ENCODE assay signal across 9 mouse cellular contexts in genomic region chr16:4642937-4643336, GRCm38 (mm10). TPM values are rescaled to one million over a fixed set of nuclear protein-coding genes. Genes with fewer than 3 reads are reported as not detected.
DNase-seq lines count a peak whose midpoint lies in the region; ATAC-seq lines count a peak whose summit lies in the region.
"Had no signal": no experiment of that assay in that cellular context is flagged by ENCODE, and none has a peak within 500 bp of the region (broad histone marks: within the 10 kb centered on the region; RNA-seq: fewer than 3 reads in every experiment).

No protein-coding gene starts in this region.

- H3K4me3 ChIP-seq in heart, embryonic 15.5 days = peak overlapping the region; percentile 65
- peak overlapping the region; percentile 85 for H3K4me3 ChIP-seq in embryonic facial prominence, embryonic 10.5 days
- H3K4me3 ChIP-seq in hindbrain, embryonic 14.5 days (replicated peaks; ENCODE audit: low read length) = no peak overlapping the region

- peak overlapping the region; percentile 85 for H3K27ac ChIP-seq in heart, embryonic 15.5 days
- peak overlapping the region; percentile 91 for H3K27ac ChIP-seq in embryonic facial prominence, embryonic 10.5 days (replicated peaks)
- H3K27ac ChIP-seq in hindbrain, embryonic 14.5 days = peak overlapping the region; percentile 16; the same call in 1 of the 2 replicates

- DNase-seq in heart, adult 18-20 months = no peak
- DNase-seq in embryonic facial prominence, embryonic 10.5 days (ENCODE audit: low spot score) = no peak
- no peak for DNase-seq in hindbrain, embryonic 14.5 days (ENCODE audit: low spot score)
- DNase-seq in lung, postnatal 25 days (ENCODE audit: low spot score) = peak; percentile 37
- no peak for DNase-seq in cerebellum, adult 8-10 months
- DNase-seq in retina, postnatal 1 day = no peak
- no peak for DNase-seq in left cerebral cortex, adult 8-10 months (ENCODE audit: low spot score in 2 of 2)

- peaks cover 82% of the 10 kb centered on the region for H3K4me1 ChIP-seq in heart, embryonic 15.5 days (replicated peaks)
- peaks cover 89% of the 10 kb centered on the region for H3K4me1 ChIP-seq in embryonic facial prominence, embryonic 10.5 days
- peaks cover 39% of the 10 kb centered on the region for H3K4me1 ChIP-seq in hindbrain, embryonic 14.5 days (replicated peaks; ENCODE audit: control insufficient read depth, insufficient read depth, low read length)

- H3K27me3 ChIP-seq in heart, embryonic 15.5 days = no peaks in the 10 kb centered on the region
- no peaks in the 10 kb centered on the region for H3K27me3 ChIP-seq in embryonic facial prominence, embryonic 10.5 days (replicated peaks; ENCODE audit: low read depth, poor library complexity, severe bottlenecking)
- H3K27me3 ChIP-seq in hindbrain, embryonic 14.5 days (ENCODE audit: control insufficient read depth, insufficient read depth, low read length) = no peaks in the 10 kb centered on the region

- H3K36me3 ChIP-seq in heart, embryonic 15.5 days = no peaks in the 10 kb centered on the region
- H3K36me3 ChIP-seq in embryonic facial prominence, embryonic 10.5 days (replicated peaks) = peaks cover 42% of the 10 kb centered on the region
- H3K36me3 ChIP-seq in hindbrain, embryonic 14.5 days (replicated peaks; ENCODE audit: control insufficient read depth, insufficient read depth) = no peaks in the 10 kb centered on the region

- peak overlapping the region; percentile 72 for H3K4me2 ChIP-seq in heart, embryonic 15.5 days
- H3K4me2 ChIP-seq in hindbrain, embryonic 14.5 days (replicated peaks) = peak overlapping the region; percentile 73

- peak overlapping the region; percentile 11; the same call in 1 of the 2 replicates for H3K9ac ChIP-seq in heart, embryonic 15.5 days
- no peak overlapping the region for H3K9ac ChIP-seq in hindbrain, embryonic 14.5 days

- no peak for ATAC-seq in heart, embryonic 15.5 days (replicated peaks; ENCODE audit: insufficient number of reproducible peaks, insufficient read depth, low FRiP score, low read depth)
- ATAC-seq in hindbrain, embryonic 14.5 days (ENCODE audit: low FRiP score) = no peak

- WGBS in heart, embryonic 15.5 days = 71% methylated on average over 6 of the region's 6 CpGs
- 79% methylated on average over 6 of the region's 6 CpGs for WGBS in embryonic facial prominence, embryonic 10.5 days
- WGBS in hindbrain, embryonic 14.5 days = 78% methylated on average over 6 of the region's 6 CpGs

- no peaks in the 10 kb centered on the region for H3K9me3 ChIP-seq in heart, embryonic 15.5 days (replicated peaks)
- H3K9me3 ChIP-seq in embryonic facial prominence, embryonic 10.5 days = no peaks in the 10 kb centered on the region
- no peaks in the 10 kb centered on the region for H3K9me3 ChIP-seq in hindbrain, embryonic 14.5 days (ENCODE audit: control insufficient read depth, low read length)
- H3K9me3 ChIP-seq: G1E had no signal

RNA-seq across cellular contexts. Expression of gene Dnaja3, which starts 3.1 kb away (rescaled TPM):
- polyA plus RNA-seq in heart, embryonic 15.5 days (2015; fragmentation: Nextera tagmentation; extraction: Ambion mirVana) = 78.3 and 79.6 TPM in 2 replicates
- 100 to 1,000 TPM; 152 to 155 TPM for total RNA-seq in heart, adult 18-20 months (2021)
- polyA plus RNA-seq in embryonic facial prominence, embryonic 10.5 days (2016; fragmentation: Nextera tagmentation; extraction: Ambion mirVana) = 66.6 and 66.7 TPM in 2 replicates
- 54.6 and 64.8 TPM in 2 replicates for polyA plus RNA-seq in hindbrain, embryonic 14.5 days (2014; fragmentation: Nextera tagmentation; extraction: Ambion mirVana)
- 10 to 100 TPM; 63.0 to 66.1 (median 65.1) TPM for total RNA-seq in left cerebral cortex, adult 8-10 months (2022)

RNA-seq across cellular contexts. Expression of gene Vasn, which starts 3.2 kb away (rescaled TPM):
- polyA plus RNA-seq in heart, embryonic 15.5 days (2015; fragmentation: Nextera tagmentation; extraction: Ambion mirVana) = 14.7 and 20.7 TPM in 2 replicates
- 1 to 10 TPM; 7.7 to 9.7 TPM for total RNA-seq in heart, adult 18-20 months (2021)
- 14.4 and 16.2 TPM in 2 replicates for polyA plus RNA-seq in embryonic facial prominence, embryonic 10.5 days (2016; fragmentation: Nextera tagmentation; extraction: Ambion mirVana)
- 6.4 and 6.6 TPM in 2 replicates for polyA plus RNA-seq in hindbrain, embryonic 14.5 days (2014; fragmentation: Nextera tagmentation; extraction: Ambion mirVana)
- total RNA-seq in left cerebral cortex, adult 8-10 months (2022) = 10 to 100 TPM in 2 of 4 experiments, 1 to 10 TPM in 2; 8.5 to 10.4 (median 9.9) TPM

RNA-seq across cellular contexts. Expression of gene Pam16, which starts 18.1 kb away (rescaled TPM):
- polyA plus RNA-seq in heart, embryonic 15.5 days (2015; fragmentation: Nextera tagmentation; extraction: Ambion mirVana) = 118 and 125 TPM in 2 replicates
- 100 to 1,000 TPM; 154 TPM for total RNA-seq in heart, adult 18-20 months (2021)
- 92.6 and 97.5 TPM in 2 replicates for polyA plus RNA-seq in embryonic facial prominence, embryonic 10.5 days (2016; fragmentation: Nextera tagmentation; extraction: Ambion mirVana)
- 174 and 193 TPM in 2 replicates for polyA plus RNA-seq in hindbrain, embryonic 14.5 days (2014; fragmentation: Nextera tagmentation; extraction: Ambion mirVana)
- total RNA-seq in left cerebral cortex, adult 8-10 months (2022) = 10 to 100 TPM; 79.9 to 99.6 (median 92.2) TPM

RNA-seq across cellular contexts. Expression of gene Coro7, which starts 36.6 kb away (rescaled TPM):
- 11.2 and 15.8 TPM in 2 replicates for polyA plus RNA-seq in heart, embryonic 15.5 days (2015; fragmentation: Nextera tagmentation; extraction: Ambion mirVana)
- total RNA-seq in heart, adult 18-20 months (2021) = 10 to 100 TPM; 12.7 to 14.2 TPM
- polyA plus RNA-seq in embryonic facial prominence, embryonic 10.5 days (2016; fragmentation: Nextera tagmentation; extraction: Ambion mirVana) = 23.3 and 23.9 TPM in 2 replicates
- 24.1 and 27.2 TPM in 2 replicates for polyA plus RNA-seq in hindbrain, embryonic 14.5 days (2014; fragmentation: Nextera tagmentation; extraction: Ambion mirVana)
- 10 to 100 TPM; 88.7 to 98.8 (median 95.6) TPM for total RNA-seq in left cerebral cortex, adult 8-10 months (2022)

RNA-seq across cellular contexts. Expression of gene Glis2, which starts 48.4 kb away (rescaled TPM):
- polyA plus RNA-seq in heart, embryonic 15.5 days (2015; fragmentation: Nextera tagmentation; extraction: Ambion mirVana) = 17.7 and 17.9 TPM in 2 replicates
- 1 to 10 TPM; 6.2 to 8.5 TPM for total RNA-seq in heart, adult 18-20 months (2021)
- 22.2 and 22.3 TPM in 2 replicates for polyA plus RNA-seq in embryonic facial prominence, embryonic 10.5 days (2016; fragmentation: Nextera tagmentation; extraction: Ambion mirVana)
- polyA plus RNA-seq in hindbrain, embryonic 14.5 days (2014; fragmentation: Nextera tagmentation; extraction: Ambion mirVana) = 18.1 and 19.0 TPM in 2 replicates
- total RNA-seq in left cerebral cortex, adult 8-10 months (2022) = 10 to 100 TPM; 11.1 to 20.7 (median 16.6) TPM

Comparison
In these comparisons a context has a peak if more than half of its experiments do, and no peak if none do; other contexts are left out.
1. H3K27ac ChIP-seq: peak in every context shown above with its lines; median percentile 91 in embryonic facial prominence, embryonic 10.5 days; 85 in heart, embryonic 15.5 days; 16 in hindbrain, embryonic 14.5 days.